Mouse (Mus musculus) spleen, adult 2 months (tissue): ENCODE results near the gene Med31.

Source experiments
- CTCF ChIP-seq: fragments of 200-500 bp; IDR thresholded peaks from 2 replicates; pipeline ENCODE4 v1.5.1; 2011; ENCODE audit warnings: mild to moderate bottlenecking, inconsistent platforms; ENCODE audit not compliant: insufficient read depth, insufficient read length, insufficient replicate concordance; ENCODE audit errors: extremely low read depth
- POLR2A ChIP-seq: fragments of 200-500 bp; IDR thresholded peaks from 2 replicates; pipeline ENCODE4 v1.6.1; 2011; ENCODE audit warnings: low read depth, low read length, inconsistent platforms

GRCm38 (mm10) chr11:72176553-72176952, 38.8 kb downstream of the Med31 start:
- TF ChIP-seq CTCF (no peak), POLR2A (no peak)
